Mouse (Mus musculus): Measurements from ENCODE around the gene Map1lc3a. TPM values are rescaled to one million over a fixed set of nuclear protein-coding genes. Genes with fewer than 3 reads are reported as not detected.

The Map1lc3a gene
- polyA plus RNA-seq, 1 experiment from 2014 or later = 162 TPM

GRCm38 (mm10) chr2:155284647-155285046 lies 8.6 kb downstream of the Map1lc3a start:
- H3K27me3 ChIP-seq (ENCODE audit: insufficient read depth, low read length) = no peaks in the 10 kb centered on the region
- no peaks in the 10 kb centered on the region for H3K4me1 ChIP-seq (ENCODE audit: insufficient read depth)
- no peak overlapping the region for H3K4me3 ChIP-seq (ENCODE audit: low read depth, low read length)
- no peak for ATAC-seq (ENCODE audit: insufficient read depth)
- no peaks in the 10 kb centered on the region for H3K9me3 ChIP-seq (ENCODE audit: low read depth, low read length)
- WGBS = 50% methylated on average over 7 of the region's 7 CpGs
- DNase-seq = no peak
- H3K9ac ChIP-seq = no peak overlapping the region
- peaks cover 10% of the 10 kb centered on the region; the same call in 1 of the 2 replicates for H3K36me3 ChIP-seq (ENCODE audit: insufficient read depth)
- H3K4me2 ChIP-seq = no peak overlapping the region
- H3K27ac ChIP-seq (ENCODE audit: low read depth) = no peak overlapping the region
- no peak for TF ChIP-seq CTCF (IDR thresholded peaks at IDR 0.05; ENCODE audit: low read depth)

- H3K27ac ChIP-seq (ENCODE audit: low read depth) = no peak overlapping the region
- DNase-seq (no peak), ATAC-seq (ENCODE audit: insufficient read depth) (no peak)
- peaks cover 21% of the 10 kb centered on the region for H3K36me3 ChIP-seq (ENCODE audit: insufficient read depth)
- 85% methylated on average over 6 of the region's 6 CpGs for WGBS
- no peak for TF ChIP-seq CTCF (IDR thresholded peaks at IDR 0.05; ENCODE audit: low read depth)
- H3K4me2 ChIP-seq = no peak overlapping the region
- H3K4me1 ChIP-seq (ENCODE audit: insufficient read depth) = no peaks in the 10 kb centered on the region
- H3K27me3 ChIP-seq (ENCODE audit: insufficient read depth, low read length) = no peaks in the 10 kb centered on the region
- no peak overlapping the region for H3K4me3 ChIP-seq (ENCODE audit: low read depth, low read length)
- H3K9ac ChIP-seq = no peak overlapping the region
- no peaks in the 10 kb centered on the region for H3K9me3 ChIP-seq (ENCODE audit: low read depth, low read length)
Observed at GRCm38 (mm10) chr2:155285744-155286143, 9.6 kb downstream of the Map1lc3a start.

- no peak overlapping the region for H3K27ac ChIP-seq (ENCODE audit: low read depth)
- ATAC-seq (ENCODE audit: insufficient read depth) = no peak
- H3K4me2 ChIP-seq = no peak overlapping the region
- no peak for DNase-seq
- TF ChIP-seq CTCF (IDR thresholded peaks at IDR 0.05; ENCODE audit: low read depth) = no peak
- H3K4me1 ChIP-seq (ENCODE audit: insufficient read depth) = no peaks in the 10 kb centered on the region
- peaks cover 36% of the 10 kb centered on the region for H3K36me3 ChIP-seq (ENCODE audit: insufficient read depth)
- WGBS = 83% methylated on average over 4 of the region's 4 CpGs
- H3K9me3 ChIP-seq (ENCODE audit: low read depth, low read length) = no peaks in the 10 kb centered on the region
- no peaks in the 10 kb centered on the region for H3K27me3 ChIP-seq (ENCODE audit: insufficient read depth, low read length)
- H3K4me3 ChIP-seq (ENCODE audit: low read depth, low read length) = no peak overlapping the region
- no peak overlapping the region for H3K9ac ChIP-seq
Observed at GRCm38 (mm10) chr2:155287456-155288250, 11.6 kb downstream of the Map1lc3a start.

GRCm38 (mm10) chr2:155290066-155290465 lies 14.0 kb downstream of the Map1lc3a start:
- no peaks in the 10 kb centered on the region for H3K27me3 ChIP-seq (ENCODE audit: insufficient read depth, low read length)
- no peak overlapping the region for H3K4me2 ChIP-seq
- DNase-seq (no peak), ATAC-seq (ENCODE audit: insufficient read depth) (no peak)
- no peak overlapping the region for H3K27ac ChIP-seq (ENCODE audit: low read depth)
- peaks cover 44% of the 10 kb centered on the region for H3K36me3 ChIP-seq (ENCODE audit: insufficient read depth)
- TF ChIP-seq CTCF (IDR thresholded peaks at IDR 0.05; ENCODE audit: low read depth) = no peak
- H3K9ac ChIP-seq = no peak overlapping the region
- WGBS = 85% methylated on average over 8 of the region's 8 CpGs
- H3K4me1 ChIP-seq (ENCODE audit: insufficient read depth) = no peaks in the 10 kb centered on the region
- no peak overlapping the region for H3K4me3 ChIP-seq (ENCODE audit: low read depth, low read length)
- no peaks in the 10 kb centered on the region for H3K9me3 ChIP-seq (ENCODE audit: low read depth, low read length)

GRCm38 (mm10) chr2:155293382-155293781 lies 17.3 kb downstream of the Map1lc3a start:
- ATAC-seq (ENCODE audit: insufficient read depth) = no peak
- H3K4me1 ChIP-seq (ENCODE audit: insufficient read depth) = no peaks in the 10 kb centered on the region
- H3K9me3 ChIP-seq (ENCODE audit: low read depth, low read length) = no peaks in the 10 kb centered on the region
- no peak for TF ChIP-seq CTCF (IDR thresholded peaks at IDR 0.05; ENCODE audit: low read depth)
- WGBS = 74% methylated on average over 2 of the region's 2 CpGs
- no peak overlapping the region for H3K4me2 ChIP-seq
- H3K9ac ChIP-seq = no peak overlapping the region
- no peak overlapping the region for H3K27ac ChIP-seq (ENCODE audit: low read depth)
- H3K4me3 ChIP-seq (ENCODE audit: low read depth, low read length) = no peak overlapping the region
- peaks cover 76% of the 10 kb centered on the region for H3K36me3 ChIP-seq (ENCODE audit: insufficient read depth)
- no peak for DNase-seq
- no peaks in the 10 kb centered on the region for H3K27me3 ChIP-seq (ENCODE audit: insufficient read depth, low read length)

GRCm38 (mm10) chr2:155293946-155294345 lies 17.8 kb downstream of the Map1lc3a start:
- no peaks in the 10 kb centered on the region for H3K27me3 ChIP-seq (ENCODE audit: insufficient read depth, low read length)
- no peak for DNase-seq
- 85% methylated on average over 4 of the region's 4 CpGs for WGBS
- ATAC-seq (ENCODE audit: insufficient read depth) = no peak
- no peak for TF ChIP-seq CTCF (IDR thresholded peaks at IDR 0.05; ENCODE audit: low read depth)
- H3K9me3 ChIP-seq (ENCODE audit: low read depth, low read length) = no peaks in the 10 kb centered on the region
- no peak overlapping the region for H3K9ac ChIP-seq
- peaks cover 80% of the 10 kb centered on the region for H3K36me3 ChIP-seq (ENCODE audit: insufficient read depth)
- no peak overlapping the region for H3K4me2 ChIP-seq
- no peak overlapping the region for H3K27ac ChIP-seq (ENCODE audit: low read depth)
- H3K4me1 ChIP-seq (ENCODE audit: insufficient read depth) = no peaks in the 10 kb centered on the region
- H3K4me3 ChIP-seq (ENCODE audit: low read depth, low read length) = no peak overlapping the region

- 86% methylated on average over 6 of the region's 6 CpGs for whole genome bisulfite sequencing
- H3K27me3 ChIP-seq (ENCODE audit: insufficient read depth, low read length) = no peaks in the 10 kb centered on the region
- TF ChIP-seq CTCF (IDR thresholded peaks at IDR 0.05; ENCODE audit: low read depth) = no peak
- no peaks in the 10 kb centered on the region for H3K9me3 ChIP-seq (ENCODE audit: low read depth, low read length)
- H3K27ac ChIP-seq (ENCODE audit: low read depth) = no peak overlapping the region
- no peaks in the 10 kb centered on the region for H3K4me1 ChIP-seq (ENCODE audit: insufficient read depth)
- peaks cover 70% of the 10 kb centered on the region for H3K36me3 ChIP-seq (ENCODE audit: insufficient read depth)
- H3K9ac ChIP-seq = no peak overlapping the region
- no peak for ATAC-seq (ENCODE audit: insufficient read depth)
- H3K4me2 ChIP-seq = no peak overlapping the region
- DNase-seq = no peak
- no peak overlapping the region for H3K4me3 ChIP-seq (ENCODE audit: low read depth, low read length)
Observed at GRCm38 (mm10) chr2:155295453-155295852, 19.4 kb downstream of the Map1lc3a start.
